Mouse (Mus musculus): ENCODE data around the gene Gm28510. TPM values are rescaled to one million over a fixed set of nuclear protein-coding genes. Genes with fewer than 3 reads are reported as not detected.
"Not testable (repeated sequence)": the region's sequence is repeated elsewhere in the genome, so short reads cannot be mapped to it uniquely, and the experiment has no call there.

Gene Gm28510
- total RNA-seq (2022), result not detected

GRCm38 (mm10) chrY:10412437-10412836 lies at the start of gene Gm28510:
Gene Gm28510 (plus strand): TSS chrY:10412737.
- DNase-seq (ENCODE audit: low spot score), result not testable (repeated sequence)

Other genes starting within 250 kb of the Gm28510 start
- not detected for gene Gm20834, start 88.1 kb upstream of the Gm28510 start, total RNA-seq (2022)
- not detected for gene Gm20737, start 123.3 kb downstream of the Gm28510 start, total RNA-seq (2022)
- not detected for gene Gm21775, start 140.7 kb downstream of the Gm28510 start, total RNA-seq (2022)
- not detected for gene Gm21900, start 203.6 kb downstream of the Gm28510 start, total RNA-seq (2022)

Measured in heart, adult 8-10 months (tissue).